Mouse (Mus musculus) lung, embryonic 16.5 days (tissue): ENCODE results near the gene Csnk1g2. TPM values are rescaled to one million over a fixed set of nuclear protein-coding genes. Genes with fewer than 3 reads are reported as not detected.

Experiments used
- ATAC-seq: fragments of 200-750 bp; cut with Nextera tagmentation; 2 replicates; pipeline ENCODE4 v1.8.0; 2017; ENCODE audit warnings: low read depth, mild to moderate bottlenecking, moderate library complexity
- H3K27ac ChIP-seq: fragments of 300-500 bp; sonication (generic); 2 replicates; pipeline ENCODE4 v1.5.1; 2014; ENCODE audit warnings: mild to moderate bottlenecking, control low read depth, low read length
- H3K27me3 ChIP-seq: fragments of 300-500 bp; sonication (generic); 2 replicates; pipeline ENCODE4 v1.6.1; 2014; ENCODE audit warnings: low read depth, low read length, mixed read lengths; ENCODE audit not compliant: control insufficient read depth, insufficient read depth
- H3K36me3 ChIP-seq: fragments of 300-500 bp; sonication (generic); 2 replicates; pipeline ENCODE4 v1.6.1; 2014; ENCODE audit warnings: low read length; ENCODE audit not compliant: control insufficient read depth, insufficient read depth
- H3K4me1 ChIP-seq: fragments of 300-500 bp; sonication (generic); replicated peaks from 2 replicates; pipeline ENCODE4 v1.6.1; 2014; ENCODE audit warnings: low read length, mixed read lengths; ENCODE audit not compliant: control insufficient read depth, insufficient read depth
- H3K4me2 ChIP-seq: fragments of 300-500 bp; sonication (generic); 2 replicates; pipeline ENCODE4 v1.6.1; 2014; ENCODE audit warnings: low read depth, low read length, control low read depth
- H3K4me3 ChIP-seq: fragments of 300-500 bp; sonication (generic); 2 replicates; pipeline ENCODE4 v1.5.1; 2014; ENCODE audit warnings: mild to moderate bottlenecking, low read length, control low read depth
- H3K9ac ChIP-seq: fragments of 300-500 bp; sonication (generic); 2 replicates; pipeline ENCODE4 v1.6.1; 2014; ENCODE audit warnings: low read length, control low read depth
- H3K9me3 ChIP-seq: fragments of 300-500 bp; sonication (generic); 2 replicates; pipeline ENCODE4 v1.6.1; 2016; ENCODE audit warnings: low read length; ENCODE audit not compliant: control insufficient read depth
- WGBS: fragments of 180-500 bp; shearing (Covaris S2); extraction: QIAGEN DNeasy Blood & Tissue Kit; methylation state at CpG from one replicate; pipeline ENCODE4 v1.1.7; 2014; 5-methylcytosine and 5-hydroxymethylcytosine counted together
- polyA plus RNA-seq: library from polyadenylated mRNA; unstranded; fragments of >200 nt; fragmentation: Nextera tagmentation; extraction: Ambion mirVana; gene quantifications from 2 replicates; pipeline ENCODE4 v1.2.1, GENCODE M21; 2015

Csnk1g2 gene
- polyA plus RNA-seq, 1 experiment from 2014 or later: 38.4 TPM

GRCm38 (mm10) chr10:80678601-80679377, 56.2 kb downstream of the Csnk1g2 start:
- peak; percentile 2; the same call in 1 of the 2 replicates for ATAC-seq

DNA sequence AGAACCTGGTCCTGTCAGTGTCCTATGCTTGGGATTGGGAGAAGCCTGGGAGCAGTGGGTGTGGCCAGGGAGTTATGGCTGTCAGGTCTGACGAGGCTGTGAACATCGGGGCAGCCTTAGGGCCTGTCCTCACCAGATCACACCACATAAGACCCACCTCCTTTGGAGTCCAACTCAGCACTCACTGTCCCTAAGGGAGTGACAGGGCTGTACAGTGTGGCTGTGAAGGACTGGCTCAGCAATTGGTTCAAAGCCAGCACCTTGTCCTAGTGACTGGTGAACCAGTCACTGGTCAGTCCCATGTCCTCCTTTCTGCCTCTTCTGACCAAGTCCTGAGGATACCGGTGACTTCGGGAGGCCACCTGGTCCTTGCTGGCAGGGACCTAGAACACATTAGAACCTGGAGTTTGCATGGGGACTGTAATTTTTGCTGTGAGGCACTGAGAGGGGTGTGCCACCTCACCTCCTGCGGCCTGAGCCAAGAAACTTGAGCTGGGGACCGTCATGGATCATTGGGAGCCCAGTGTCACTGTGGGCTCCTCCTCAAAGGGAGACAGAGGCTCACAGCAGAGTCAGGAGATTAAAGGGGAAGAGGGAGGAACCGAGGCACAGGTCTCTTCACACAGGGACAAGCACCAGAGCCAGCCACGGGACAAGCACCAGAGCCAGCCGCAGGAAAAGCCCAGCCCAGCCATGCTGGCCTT, 57.1 kb downstream of the Csnk1g2 start:
- Histone ChIP-seq H3K27me3 (no peaks in the 10 kb centered on the region), H3K9ac (no peak overlapping the region), H3K36me3 (no peaks in the 10 kb centered on the region), H3K4me1 (peaks cover 31% of the 10 kb centered on the region), H3K4me2 (no peak overlapping the region), H3K27ac (peak overlapping the region; percentile 98), H3K4me3 (no peak overlapping the region), H3K9me3 (no peaks in the 10 kb centered on the region)
- WGBS: 49% methylated on average over 9 of the region's 9 CpGs
- no peak for ATAC-seq

More at GRCm38 (mm10) chr10:80678601-80679377, 56.2 kb downstream of the Csnk1g2 start:
- H3K36me3 ChIP-seq: no peaks in the 10 kb centered on the region
- no peak overlapping the region for H3K4me3 ChIP-seq
- H3K27me3 ChIP-seq: no peaks in the 10 kb centered on the region
- peak overlapping the region; percentile 80; the same call in 1 of the 2 replicates for H3K9ac ChIP-seq
- peak overlapping the region; percentile 98 for H3K27ac ChIP-seq
- 35% methylated on average over 10 of the region's 10 CpGs for WGBS
- peak overlapping the region; percentile 71 for H3K4me2 ChIP-seq
- peaks cover 40% of the 10 kb centered on the region for H3K4me1 ChIP-seq
- H3K9me3 ChIP-seq: no peaks in the 10 kb centered on the region

GRCm38 (mm10) chr10:80680260-80680696, 57.6 kb downstream of the Csnk1g2 start:
- no peaks in the 10 kb centered on the region for H3K9me3 ChIP-seq
- H3K4me2 ChIP-seq: no peak overlapping the region
- H3K4me1 ChIP-seq: peaks cover 27% of the 10 kb centered on the region
- 60% methylated on average over 2 of the region's 2 CpGs for WGBS
- H3K9ac ChIP-seq: no peak overlapping the region
- no peak overlapping the region for H3K27ac ChIP-seq
- ATAC-seq: no peak
- peaks cover under 1% of the 10 kb centered on the region; the same call in 1 of the 2 replicates for H3K36me3 ChIP-seq
- no peaks in the 10 kb centered on the region for H3K27me3 ChIP-seq
- H3K4me3 ChIP-seq: no peak overlapping the region

- H3K36me3 ChIP-seq: peaks cover 15% of the 10 kb centered on the region
- H3K4me2 ChIP-seq: no peak overlapping the region
- H3K4me3 ChIP-seq: no peak overlapping the region
- peaks cover 27% of the 10 kb centered on the region for H3K4me1 ChIP-seq
- 93% methylated on average over 6 of the region's 6 CpGs for WGBS
- ATAC-seq: no peak
- H3K9ac ChIP-seq: no peak overlapping the region
- H3K9me3 ChIP-seq: no peaks in the 10 kb centered on the region
- H3K27ac ChIP-seq: no peak overlapping the region
- H3K27me3 ChIP-seq: no peaks in the 10 kb centered on the region
These were observed 59.4 kb downstream of the Csnk1g2 start for GRCm38 (mm10) chr10:80682003-80682402.

DNA sequence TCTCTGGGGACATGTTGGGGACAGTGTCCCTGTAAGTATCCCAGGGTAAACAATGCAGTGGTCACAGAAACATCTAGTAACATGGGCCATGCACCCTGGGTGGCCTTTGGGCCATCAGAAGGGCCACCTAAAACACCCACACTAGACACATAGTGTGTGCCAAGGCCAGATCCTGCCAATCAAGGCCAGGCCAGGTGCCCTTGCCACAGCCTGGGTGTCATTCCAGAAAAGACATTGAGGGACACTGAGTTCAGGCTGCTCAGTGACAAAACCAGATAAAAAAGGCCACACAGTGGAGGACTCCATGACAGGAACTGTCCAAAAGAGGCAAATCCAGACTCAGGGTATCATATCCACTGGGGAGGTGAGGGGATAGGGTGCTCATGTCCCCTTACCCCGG, 61.0 kb downstream of the Csnk1g2 start:
- H3K36me3 ChIP-seq: peaks cover 17% of the 10 kb centered on the region
- H3K4me2 ChIP-seq: no peak overlapping the region

GRCm38 (mm10) chr10:80684214-80684613, 61.6 kb downstream of the Csnk1g2 start:
- Histone ChIP-seq H3K27ac (no peak overlapping the region), H3K27me3 (no peaks in the 10 kb centered on the region), H3K4me1 (peaks cover 5% of the 10 kb centered on the region), H3K36me3 (peaks cover 19% of the 10 kb centered on the region), H3K9ac (no peak overlapping the region), H3K4me2 (no peak overlapping the region), H3K9me3 (no peaks in the 10 kb centered on the region), H3K4me3 (no peak overlapping the region)
- 62% methylated on average over 6 of the region's 6 CpGs for WGBS
- ATAC-seq: no peak; the same call in 1 of the 2 replicates

More for the DNA sequence above, 61.0 kb downstream of the Csnk1g2 start:
- no peak for ATAC-seq
- no peak overlapping the region for H3K27ac ChIP-seq
- no peaks in the 10 kb centered on the region for H3K9me3 ChIP-seq
- no peaks in the 10 kb centered on the region for H3K27me3 ChIP-seq
- 96% methylated on average over 1 of the region's 1 CpGs for WGBS
- H3K4me1 ChIP-seq: peaks cover 11% of the 10 kb centered on the region
- no peak overlapping the region for H3K4me3 ChIP-seq
- no peak overlapping the region for H3K9ac ChIP-seq

- no peak overlapping the region for H3K4me2 ChIP-seq
- no peak overlapping the region for H3K27ac ChIP-seq
- no peak overlapping the region for H3K4me3 ChIP-seq
- no peaks in the 10 kb centered on the region for H3K27me3 ChIP-seq
- no peaks in the 10 kb centered on the region for H3K9me3 ChIP-seq
- no peak for ATAC-seq
- peaks cover 24% of the 10 kb centered on the region for H3K36me3 ChIP-seq
- H3K4me1 ChIP-seq: no peaks in the 10 kb centered on the region
- H3K9ac ChIP-seq: no peak overlapping the region
- 81% methylated on average over 4 of the region's 4 CpGs for WGBS
These were observed 62.3 kb downstream of the Csnk1g2 start for GRCm38 (mm10) chr10:80684984-80685383.

GRCm38 (mm10) chr10:80686617-80687016, 64.0 kb downstream of the Csnk1g2 start:
- ATAC-seq: no peak
- WGBS: 90% methylated on average over 3 of the region's 3 CpGs

GRCm38 (mm10) chr10:80687850-80688249, 65.2 kb downstream of the Csnk1g2 start:
- Histone ChIP-seq H3K4me3 (no peak overlapping the region), H3K9me3 (no peaks in the 10 kb centered on the region), H3K27ac (no peak overlapping the region), H3K9ac (no peak overlapping the region), H3K36me3 (peaks cover 27% of the 10 kb centered on the region), H3K4me2 (no peak overlapping the region), H3K4me1 (no peaks in the 10 kb centered on the region), H3K27me3 (no peaks in the 10 kb centered on the region)
- peak; percentile 82 for ATAC-seq
- 25% methylated on average over 5 of the region's 5 CpGs for WGBS

More at GRCm38 (mm10) chr10:80686617-80687016, 64.0 kb downstream of the Csnk1g2 start:
- Histone ChIP-seq H3K27ac (no peak overlapping the region), H3K4me1 (no peaks in the 10 kb centered on the region), H3K9ac (no peak overlapping the region), H3K27me3 (no peaks in the 10 kb centered on the region), H3K4me2 (no peak overlapping the region), H3K9me3 (no peaks in the 10 kb centered on the region), H3K36me3 (peaks cover 27% of the 10 kb centered on the region), H3K4me3 (no peak overlapping the region)
